Mouse (Mus musculus) MEL (cell line): ENCODE results near the gene Ankmy2. TPM values are rescaled to one million over a fixed set of nuclear protein-coding genes. Genes with fewer than 3 reads are reported as not detected.

Experiments
- DNase-seq: peaks from one replicate; pipeline ENCODE4 v3.0.0; 2011; ENCODE audit warnings: low read depth, low spot score
- H3K27ac ChIP-seq: 2 replicates; pipeline ENCODE4 v1.5.1; 2012; ENCODE audit warnings: low read depth, mild to moderate bottlenecking, control low read depth, low read length, moderate library complexity; ENCODE audit not compliant: control insufficient read depth
- H3K27me3 ChIP-seq, 2 experiments: fragments of 150-350 bp in 1 of 2; sonication (generic) in 1 of 2; 2 replicates each; pipeline ENCODE4 v1.6.1; 2012; ENCODE audit warnings: low read length in 2 of 2, mild to moderate bottlenecking in 2 of 2, improper control_type of control experiment in 1 of 2, moderate library complexity in 1 of 2; ENCODE audit not compliant: insufficient read depth in 2 of 2, control insufficient read depth in 1 of 2
- H3K36me3 ChIP-seq, 2 experiments: 2 replicates each; pipeline ENCODE4 v1.6.1; 2012 to 2014; ENCODE audit warnings: low read length in 2 of 2, improper control_type of control experiment in 1 of 2, inconsistent platforms in 1 of 2, mild to moderate bottlenecking in 1 of 2; ENCODE audit not compliant: insufficient read depth in 2 of 2, control insufficient read depth in 1 of 2
- H3K4me1 ChIP-seq, 2 experiments: fragments of 150-350 bp in 1 of 2; sonication (generic) in 1 of 2; 2 replicates each; pipeline ENCODE4 v1.6.1; 2012; ENCODE audit warnings: low read length in 2 of 2, improper control_type of control experiment in 1 of 2, mild to moderate bottlenecking in 1 of 2; ENCODE audit not compliant: insufficient read depth in 2 of 2, control insufficient read depth in 1 of 2
- H3K4me3 ChIP-seq, 2 experiments: fragments of 150-350 bp in 1 of 2; sonication (generic) in 1 of 2; 2 replicates each; pipeline ENCODE4 v1.5.1; 2012; ENCODE audit warnings: low read depth in 2 of 2, low read length in 2 of 2, mild to moderate bottlenecking in 2 of 2, moderate library complexity in 2 of 2, control low read depth in 1 of 2, improper control_type of control experiment in 1 of 2; ENCODE audit not compliant: control insufficient read depth in 1 of 2, insufficient read depth in 1 of 2
- H3K79me2 ChIP-seq: 2 replicates; pipeline ENCODE4 v1.6.1; 2012; ENCODE audit warnings: mild to moderate bottlenecking, low read length, moderate library complexity; ENCODE audit not compliant: control insufficient read depth, poor library complexity, insufficient read depth
- H3K9ac ChIP-seq: 2 replicates; pipeline ENCODE4 v1.6.1; 2012; ENCODE audit warnings: low read depth, mild to moderate bottlenecking, control low read depth, low read length, moderate library complexity; ENCODE audit not compliant: control insufficient read depth, poor library complexity, severe bottlenecking
- H3K9me3 ChIP-seq: fragments of 150-350 bp; sonication (generic); replicated peaks from 2 replicates; pipeline ENCODE4 v1.6.1; 2012; ENCODE audit warnings: mild to moderate bottlenecking, low read length, improper control_type of control experiment, moderate library complexity; ENCODE audit not compliant: insufficient read depth
- CHD2 ChIP-seq: IDR thresholded peaks from 2 replicates; pipeline ENCODE4 v1.6.1; 2011; ENCODE audit warnings: low read length, improper control_type of control experiment
- CTCF ChIP-seq, 3 experiments: IDR thresholded peaks in 2 of 3; conservative IDR thresholded peaks in 1 of 3; 2 replicates each; pipeline ENCODE4 v1.5.1; 2011 to 2012; ENCODE audit warnings: low read length in 3 of 3, low read depth in 2 of 3, mild to moderate bottlenecking in 2 of 3, improper control_type of control experiment in 1 of 3, inconsistent platforms in 1 of 3, mixed read lengths in 1 of 3, moderate library complexity in 1 of 3; ENCODE audit not compliant: control insufficient read depth in 1 of 3, insufficient read depth in 1 of 3, poor library complexity in 1 of 3, severe bottlenecking in 1 of 3
- E2F4 ChIP-seq: IDR thresholded peaks from 2 replicates; pipeline ENCODE4 v1.6.1; 2011; ENCODE audit warnings: low read depth, low read length, improper control_type of control experiment, borderline replicate concordance
- GATA1 ChIP-seq: IDR thresholded peaks from 2 replicates; pipeline ENCODE4 v1.6.1; 2011; ENCODE audit warnings: low read depth, low read length, improper control_type of control experiment
- KAT2A ChIP-seq: conservative IDR thresholded peaks from 2 replicates; pipeline ENCODE4 v1.6.1; 2012; ENCODE audit warnings: low read depth, low read length, improper control_type of control experiment, inconsistent platforms
- SMC3 ChIP-seq: IDR thresholded peaks from 2 replicates; pipeline ENCODE4 v1.6.1; 2011; ENCODE audit warnings: low read depth, low read length, improper control_type of control experiment
- TAL1 ChIP-seq: IDR thresholded peaks from 2 replicates; pipeline ENCODE4 v1.6.1; 2012; ENCODE audit warnings: mild to moderate bottlenecking, inconsistent platforms, low read length, moderate library complexity, mixed read lengths
- ZNF384 ChIP-seq: IDR thresholded peaks from 2 replicates; pipeline ENCODE4 v1.6.1; 2012; ENCODE audit warnings: low read depth, mild to moderate bottlenecking, inconsistent platforms, low read length, improper control_type of control experiment
- polyA plus RNA-seq, 2 experiments: library from polyadenylated mRNA; stranded (reverse) in 1 of 2; unstranded in 1 of 2; fragments of >175 nt in 1 of 2; fragments of >200 nt in 1 of 2; gene quantifications; 2 replicates each; pipeline versions ENCODE4 v1.2.1 to v1.2.4; 2012; ENCODE audit warnings: low replicate concordance in 2 of 2, low read depth in 1 of 2; ENCODE audit not compliant: insufficient read length in 2 of 2, insufficient read depth in 1 of 2, missing spikeins in 1 of 2
- total RNA-seq: library from RNA; depleted of rRNA; stranded (reverse); fragments of 300-350 nt; gene quantifications from 2 replicates; pipeline ENCODE4 v1.2.3, GENCODE M21; 2012

Gene Ankmy2
- total and polyA plus RNA-seq, 3 experiments: 14.3 to 15.3 TPM; not detected in 1

DNA sequence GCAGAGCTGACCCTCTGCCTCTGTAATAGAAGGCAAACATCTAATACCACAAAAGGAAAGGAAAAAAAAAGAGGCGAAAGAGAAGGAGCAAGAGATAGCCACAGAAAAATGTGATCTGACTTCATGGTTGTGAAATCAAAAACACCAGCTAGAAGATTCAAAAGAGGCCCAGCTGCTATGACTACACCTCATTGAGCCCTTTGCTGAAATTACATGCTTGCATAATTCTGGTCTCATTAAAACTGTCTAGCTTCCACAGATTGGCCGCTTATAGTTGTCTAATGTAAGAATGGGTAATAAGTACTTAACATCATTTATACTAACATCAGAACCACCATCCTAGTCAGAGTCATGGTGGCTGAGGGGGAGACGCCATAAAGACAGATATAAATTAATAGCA is 24.2 kb upstream of the Ankmy2 start:
- Histone ChIP-seq H3K27me3 (no peaks in the 10 kb centered on the region), H3K36me3 (peaks cover 17 to 26% of the 10 kb centered on the region in 2 experiments), H3K9ac (no peak overlapping the region), H3K4me1 (peaks cover 7 to 19% of the 10 kb centered on the region in 2 experiments), H3K4me3 (no peak overlapping the region), H3K27ac (no peak overlapping the region), H3K9me3 (no peaks in the 10 kb centered on the region), H3K79me2 (peaks cover 2% of the 10 kb centered on the region; the same call in 1 of the 2 replicates)
- DNase-seq: no peak
- no peak for TF ChIP-seq CHD2
- TF ChIP-seq TAL1: no peak

DNA sequence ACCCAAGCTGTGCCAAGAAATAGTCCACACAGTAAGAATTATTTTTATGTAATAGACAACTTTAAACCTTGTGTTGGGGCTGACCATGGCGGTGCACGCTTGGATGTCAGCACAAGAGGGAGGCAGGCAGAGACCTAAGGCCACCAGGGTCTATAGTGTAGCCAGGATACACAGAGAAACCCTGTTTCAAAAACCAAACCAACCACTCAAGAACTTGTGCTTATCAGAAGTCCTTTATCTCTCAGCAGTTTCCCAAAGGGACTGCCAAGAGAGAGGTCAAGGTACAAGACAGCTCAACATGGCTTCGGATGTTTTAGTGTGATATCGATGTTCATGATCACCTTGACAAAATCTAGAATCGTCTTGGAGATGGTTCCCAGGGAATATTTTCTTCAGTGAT is 23.4 kb upstream of the Ankmy2 start:
- Histone ChIP-seq H3K4me1 (peaks cover 7 to 19% of the 10 kb centered on the region in 2 experiments), H3K27ac (no peak overlapping the region), H3K36me3 (peaks cover 20 to 26% of the 10 kb centered on the region in 2 experiments), H3K4me3 (no peak overlapping the region), H3K79me2 (peaks cover 2% of the 10 kb centered on the region; the same call in 1 of the 2 replicates), H3K9me3 (no peaks in the 10 kb centered on the region), H3K9ac (no peak overlapping the region), H3K27me3 (no peaks in the 10 kb centered on the region)
- no peak for DNase-seq
- TF ChIP-seq SMC3 (no peak), GATA1 (0 out of 2 replicates have a peak, but pooled peaks have one; percentile 21)

DNA sequence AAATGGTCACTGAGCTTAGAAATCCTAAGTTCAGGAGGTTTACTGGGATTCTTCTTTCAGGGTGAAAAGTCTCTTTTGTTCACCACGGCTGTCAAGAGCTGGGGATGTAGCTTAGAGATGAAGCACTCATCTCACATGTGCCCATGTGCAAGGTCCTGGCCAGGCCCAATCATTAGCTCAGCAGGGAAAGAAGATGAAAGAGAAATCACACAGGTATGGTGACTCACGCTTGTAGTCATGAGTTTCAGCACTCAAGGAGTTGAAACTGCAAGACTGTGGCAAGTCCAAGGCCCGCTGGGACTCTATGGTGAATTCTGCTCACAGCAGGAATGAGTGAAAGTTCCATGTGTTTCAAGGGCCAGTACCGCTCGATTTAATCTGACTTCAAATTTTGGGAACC is 22.8 kb upstream of the Ankmy2 start:
- H3K4me1 ChIP-seq: peaks cover 7 to 19% of the 10 kb centered on the region in 2 experiments
- H3K27me3 ChIP-seq: no peaks in the 10 kb centered on the region
- no peaks in the 10 kb centered on the region for H3K9me3 ChIP-seq
- H3K9ac ChIP-seq: no peak overlapping the region
- H3K27ac ChIP-seq: no peak overlapping the region
- no peak overlapping the region for H3K4me3 ChIP-seq
- peaks cover 17 to 26% of the 10 kb centered on the region in 2 experiments for H3K36me3 ChIP-seq
- peaks cover 2% of the 10 kb centered on the region; the same call in 1 of the 2 replicates for H3K79me2 ChIP-seq
- DNase-seq: no peak
- TF ChIP-seq CTCF (IDR thresholded peaks at IDR 0.05 in 2 of 3, conservative IDR thresholded peaks at IDR 0.05 in 1 of 3; ENCODE audit: control insufficient read depth in 1 of 3, insufficient read depth in 1 of 3, low read depth in 2 of 3, low read length in 3 of 3, poor library complexity in 1 of 3, severe bottlenecking in 1 of 3): no peak
- TF ChIP-seq GATA1: no peak

DNA sequence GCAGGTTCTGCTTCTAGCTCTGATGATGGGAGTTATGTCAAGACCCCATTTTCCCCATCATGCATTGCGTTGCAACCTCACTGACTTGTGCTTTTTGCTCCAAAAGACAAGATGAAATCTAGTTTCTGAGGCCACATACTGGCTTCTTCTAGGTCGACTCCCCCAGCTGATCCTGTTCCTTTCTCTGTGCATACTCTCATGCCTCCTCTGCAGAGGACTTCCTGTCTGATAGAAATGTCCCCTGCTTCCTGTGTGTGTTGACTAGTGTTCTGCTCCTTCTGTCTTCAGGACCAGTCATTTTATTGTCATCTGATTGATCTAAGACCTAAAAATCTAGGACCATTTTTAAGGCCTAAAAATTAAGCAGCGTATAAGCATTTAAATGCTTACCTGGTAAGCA is 21.5 kb upstream of the Ankmy2 start:
- Histone ChIP-seq H3K4me3 (no peak overlapping the region), H3K27me3 (no peaks in the 10 kb centered on the region), H3K9ac (no peak overlapping the region), H3K79me2 (peaks cover 3% of the 10 kb centered on the region; the same call in 1 of the 2 replicates), H3K27ac (no peak overlapping the region)
- DNase-seq: no peak
- TF ChIP-seq ZNF384 (no peak), E2F4 (no peak), KAT2A (no peak)
- TF ChIP-seq, all 39 proteins: peak for 0
- peaks cover 7 to 19% of the 10 kb centered on the region in 2 experiments for H3K4me1 ChIP-seq
- no peaks in the 10 kb centered on the region for H3K9me3 ChIP-seq
- peaks cover 10 to 26% of the 10 kb centered on the region in 2 experiments for H3K36me3 ChIP-seq
